Mouse (Mus musculus): ENCODE data around the gene Ttc7b. TPM values are rescaled to one million over a fixed set of nuclear protein-coding genes. Genes with fewer than 3 reads are reported as not detected.

The Ttc7b gene
- polyA plus RNA-seq, 1 experiment from 2014 or later: 21.3 TPM

DNA sequence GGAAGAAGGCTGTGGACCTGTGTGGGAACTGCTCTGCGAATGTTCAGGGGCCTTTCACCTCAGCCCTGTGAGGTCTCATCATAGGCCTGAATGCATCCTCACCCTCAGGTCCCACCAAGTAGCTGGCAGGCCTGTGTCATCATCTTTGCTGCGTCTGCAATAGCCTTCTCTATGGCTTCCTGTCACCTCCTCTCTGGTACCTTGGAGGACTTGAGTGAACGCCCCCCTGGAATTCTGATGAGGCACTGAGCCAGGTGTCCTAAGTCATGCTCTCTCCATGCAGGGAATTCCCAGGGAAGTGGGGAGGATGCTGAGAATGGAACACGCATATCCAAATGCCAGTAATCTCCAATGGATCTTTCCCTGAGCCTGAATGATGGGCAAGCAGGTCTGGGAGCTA is 255.7 kb downstream of the Ttc7b start:
- no peak for TF ChIP-seq CTCF (IDR thresholded peaks at IDR 0.05)
- in situ Hi-C loops (cut with MboI; ENCODE audit: low pct_unique_long_range_greater_than_20kb): no loop called here
- no peak for ATAC-seq
- ChIA-PET CTCF (interaction anchor here (1.4 kb wide), 1 partner anchor 63 kb away, joined by 4 read pairs; no protein-coding TSS in a partner anchor), POLR2A (interaction anchor here (0.6 kb wide), 1 partner anchor 33 kb away, joined by 3 read pairs; no protein-coding TSS in a partner anchor)
- DNase-seq (ENCODE audit: low read depth, low spot score): no peak
- H3K27me3 ChIP-seq: peaks cover 20% of the 10 kb centered on the region

DNA sequence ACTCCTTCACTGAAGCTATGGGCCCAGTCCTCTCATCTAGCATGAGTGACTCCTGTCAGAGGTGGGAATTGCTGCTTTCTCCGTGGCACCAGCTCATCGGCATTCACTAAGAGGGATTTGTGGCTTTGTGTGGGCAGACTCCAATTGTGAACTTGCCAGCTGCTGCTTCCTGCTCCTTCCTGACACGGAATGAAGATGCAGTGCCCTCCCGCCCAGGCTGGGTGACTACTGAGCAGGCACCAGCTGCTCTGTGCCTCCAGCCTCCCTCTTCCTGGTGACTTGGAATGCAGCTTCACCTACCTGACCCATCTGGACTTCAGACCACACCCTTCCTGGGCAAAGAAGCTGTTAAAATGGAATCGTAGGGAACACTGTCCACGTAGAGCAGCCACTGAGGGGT is 257.8 kb downstream of the Ttc7b start:
- ChIA-PET CTCF (no interaction called here), POLR2A (interaction anchor here (0.6 kb wide), 1 partner anchor 85 kb away, joined by 3 read pairs; no protein-coding TSS in a partner anchor)
- ATAC-seq (no peak), DNase-seq (ENCODE audit: low read depth, low spot score) (no peak)
- peaks cover 20% of the 10 kb centered on the region for H3K27me3 ChIP-seq
- in situ Hi-C loops (cut with MboI; ENCODE audit: low pct_unique_long_range_greater_than_20kb): no loop called here
- no peak for TF ChIP-seq CTCF (IDR thresholded peaks at IDR 0.05)

DNA sequence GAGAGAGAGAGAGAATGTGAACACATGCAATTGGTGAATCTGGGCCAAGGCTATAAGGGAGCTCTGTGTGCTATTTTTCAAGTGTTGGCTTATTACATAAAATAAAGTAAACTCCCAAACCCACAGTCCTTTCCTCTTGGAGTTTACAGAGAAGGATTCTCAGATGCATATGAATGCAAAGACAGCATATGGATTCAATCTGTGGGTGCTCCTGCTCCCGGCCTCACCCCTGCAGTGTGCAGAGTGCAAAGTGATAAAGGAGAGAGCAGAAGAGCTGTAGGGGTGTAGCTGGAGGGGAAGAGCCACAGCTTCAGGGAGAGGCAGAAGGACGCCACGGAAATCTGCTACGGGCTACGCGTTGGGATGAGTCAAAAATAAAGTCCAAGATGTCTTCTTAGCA is 258.9 kb downstream of the Ttc7b start:
- no peak for DNase-seq (ENCODE audit: low read depth, low spot score)
- CTCF ChIA-PET: no interaction called here

DNA sequence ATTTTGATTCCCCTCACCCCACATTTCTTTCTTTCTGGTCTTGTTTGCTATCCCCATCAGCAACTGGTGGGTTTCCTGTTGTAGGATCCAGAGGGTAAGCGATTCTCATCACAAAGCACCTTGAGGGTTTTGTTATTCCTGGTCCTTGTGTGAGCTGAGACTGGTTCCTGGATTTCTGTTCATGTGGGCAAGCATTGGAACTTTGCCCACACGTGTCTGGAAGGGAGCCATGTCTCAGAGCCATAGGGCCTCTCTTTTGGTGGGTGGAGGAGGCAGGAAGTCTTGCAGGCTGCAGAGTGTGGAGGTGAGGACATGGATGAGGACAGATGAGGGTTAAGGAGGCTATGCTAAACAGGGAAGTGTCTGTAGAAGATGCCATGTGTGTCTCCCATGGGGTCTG is 260.5 kb downstream of the Ttc7b start:
- CTCF ChIA-PET: interaction anchor here (1.3 to 1.5 kb wide), 2 partner anchors 58 to 59 kb away, joined by 3 to 5 read pairs; no protein-coding TSS in a partner anchor
- peaks cover 21% of the 10 kb centered on the region for H3K27me3 ChIP-seq
- TF ChIP-seq CTCF (IDR thresholded peaks at IDR 0.05): no peak
- DNase-seq (ENCODE audit: low read depth, low spot score) (no peak), ATAC-seq (no peak)
- in situ Hi-C loops (cut with MboI; ENCODE audit: low pct_unique_long_range_greater_than_20kb): no loop called here
- POLR2A ChIA-PET: no interaction called here

More for the DNA sequence above, 258.9 kb downstream of the Ttc7b start:
- in situ Hi-C loops (cut with MboI; ENCODE audit: low pct_unique_long_range_greater_than_20kb): no loop called here
- ATAC-seq: no peak
- H3K27me3 ChIP-seq: peaks cover 20% of the 10 kb centered on the region
- no peak for TF ChIP-seq CTCF (IDR thresholded peaks at IDR 0.05)
- POLR2A ChIA-PET: no interaction called here

DNA sequence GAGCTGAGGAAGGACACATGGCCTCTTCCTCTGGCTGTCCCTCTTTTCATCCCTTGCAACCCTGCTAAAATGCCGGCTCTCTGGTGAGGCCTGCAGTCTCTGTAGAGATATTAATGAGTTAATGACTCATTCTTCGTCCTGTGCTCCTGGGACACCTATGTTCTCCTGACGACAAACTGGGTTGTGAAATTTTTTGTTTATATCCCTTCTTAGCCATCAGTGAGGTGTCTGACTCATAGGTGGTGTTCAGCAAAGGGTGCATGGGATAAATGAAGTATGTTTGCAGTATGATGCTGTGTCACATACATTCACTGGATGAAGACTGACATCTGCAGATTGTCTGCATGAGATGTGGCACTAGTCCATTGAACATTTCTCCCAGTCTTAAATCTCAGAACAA is 262.8 kb downstream of the Ttc7b start:
- TF ChIP-seq CTCF (IDR thresholded peaks at IDR 0.05): no peak
- ATAC-seq (no peak), DNase-seq (ENCODE audit: low read depth, low spot score) (no peak)
- ChIA-PET POLR2A (no interaction called here), CTCF (interaction anchor here (1.3 kb wide), 1 partner anchor 32 kb away, joined by 3 read pairs; no protein-coding TSS in a partner anchor)
- peaks cover 15% of the 10 kb centered on the region for H3K27me3 ChIP-seq
- in situ Hi-C loops (cut with MboI; ENCODE audit: low pct_unique_long_range_greater_than_20kb): no loop called here

DNA sequence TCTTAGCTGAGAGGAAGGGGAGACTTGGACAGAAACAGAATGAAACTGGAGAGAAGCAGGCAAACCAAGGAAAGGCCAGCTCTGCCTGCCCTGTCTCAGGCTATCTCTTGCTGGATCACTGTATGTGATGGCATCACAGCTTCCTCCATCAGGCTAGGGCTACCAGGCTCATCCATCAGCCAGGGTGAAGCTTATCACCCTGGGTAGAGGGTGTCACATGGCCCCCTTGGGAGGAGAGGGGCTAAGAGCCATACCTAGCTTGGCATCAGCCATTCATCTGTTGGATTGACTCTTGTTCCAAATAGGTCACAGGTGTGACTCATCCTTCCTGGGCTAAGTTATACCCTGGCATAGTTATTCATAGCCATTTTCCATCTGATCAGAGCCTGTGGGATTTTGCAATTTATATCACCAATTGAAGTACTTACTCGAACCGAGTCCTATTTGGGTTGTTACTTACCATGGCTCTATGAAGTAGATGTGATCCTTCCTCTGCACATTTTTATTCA is 265.1 kb downstream of the Ttc7b start:
- no peak for DNase-seq (ENCODE audit: low read depth, low spot score)
- in situ Hi-C loops (cut with MboI; ENCODE audit: low pct_unique_long_range_greater_than_20kb): no loop called here
- TF ChIP-seq CTCF (IDR thresholded peaks at IDR 0.05): no peak
- POLR2A ChIA-PET: interaction anchor here (0.6 kb wide), 1 partner anchor 266 kb away, joined by 3 read pairs; no protein-coding TSS in a partner anchor
- H3K27me3 ChIP-seq: peaks cover 4% of the 10 kb centered on the region
- ATAC-seq: no peak
- CTCF ChIA-PET: no interaction called here

DNA sequence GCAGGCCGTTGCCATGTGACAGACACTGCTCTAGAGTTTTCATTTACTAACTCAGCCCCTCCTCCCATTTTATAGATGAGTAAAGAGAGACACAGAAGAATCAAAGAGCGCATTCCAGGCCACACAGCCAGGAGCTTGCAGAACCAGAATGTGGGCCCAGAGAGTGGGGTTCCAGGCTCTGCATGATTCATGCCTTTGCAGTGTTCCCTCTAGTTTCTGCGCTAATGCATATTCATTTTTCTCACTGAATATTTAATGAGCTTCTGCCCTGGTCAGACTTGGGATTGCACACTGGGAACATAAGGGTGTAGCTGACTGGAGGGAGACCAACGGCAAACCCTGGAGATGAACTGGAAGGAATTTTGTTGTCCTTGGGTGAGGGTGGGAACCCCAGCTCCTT is 266.2 kb downstream of the Ttc7b start:
- no peak for TF ChIP-seq CTCF (IDR thresholded peaks at IDR 0.05)
- DNase-seq (ENCODE audit: low read depth, low spot score) (no peak), ATAC-seq (no peak)
- H3K27me3 ChIP-seq: peaks cover 3% of the 10 kb centered on the region
- CTCF ChIA-PET: no interaction called here
- in situ Hi-C loops (cut with MboI; ENCODE audit: low pct_unique_long_range_greater_than_20kb): no loop called here
- POLR2A ChIA-PET: no interaction called here

Other genes starting within 250 kb of the Ttc7b start
- gene Rps6ka5, start 206.2 kb upstream of the Ttc7b start, polyA plus RNA-seq (2021): 2.5 TPM

Measured in Patski (cell line).